Mouse (Mus musculus): ENCODE data around the gene Gmnc. TPM values are rescaled to one million over a fixed set of nuclear protein-coding genes. Genes with fewer than 3 reads are reported as not detected.

The Gmnc gene
- not detected in 2 replicates for polyA plus RNA-seq (2016; fragmentation: Nextera tagmentation; extraction: Ambion mirVana)

GRCm38 (mm10) chr16:26991477-26992300 lies at the start of gene Gmnc:
Gene Gmnc (minus strand): TSS chr16:26991652.
- Histone ChIP-seq H3K4me1 (no peaks in the 10 kb centered on the region), H3K36me3 (no peaks in the 10 kb centered on the region), H3K9me3 (no peaks in the 10 kb centered on the region), H3K27ac (no peak within 1 kb of the TSS), H3K4me3 (no peak within 1 kb of the TSS), H3K27me3 (ENCODE audit: insufficient read depth, poor library complexity, severe bottlenecking) (no peaks in the 10 kb centered on the region)
- 55% methylated on average over 13 of the region's 13 CpGs for WGBS
- no peak for DNase-seq (ENCODE audit: low spot score)

GRCm38 (mm10) chr16:27027281-27027680 lies 35.8 kb upstream of the Gmnc start:
- Histone ChIP-seq H3K4me1 (no peaks in the 10 kb centered on the region), H3K36me3 (no peaks in the 10 kb centered on the region), H3K4me3 (no peak overlapping the region), H3K27ac (no peak overlapping the region), H3K27me3 (ENCODE audit: insufficient read depth, poor library complexity, severe bottlenecking) (no peaks in the 10 kb centered on the region), H3K9me3 (no peaks in the 10 kb centered on the region)
- 92% methylated on average over 2 of the region's 2 CpGs for WGBS
- DNase-seq (ENCODE audit: low spot score) = no peak

DNA sequence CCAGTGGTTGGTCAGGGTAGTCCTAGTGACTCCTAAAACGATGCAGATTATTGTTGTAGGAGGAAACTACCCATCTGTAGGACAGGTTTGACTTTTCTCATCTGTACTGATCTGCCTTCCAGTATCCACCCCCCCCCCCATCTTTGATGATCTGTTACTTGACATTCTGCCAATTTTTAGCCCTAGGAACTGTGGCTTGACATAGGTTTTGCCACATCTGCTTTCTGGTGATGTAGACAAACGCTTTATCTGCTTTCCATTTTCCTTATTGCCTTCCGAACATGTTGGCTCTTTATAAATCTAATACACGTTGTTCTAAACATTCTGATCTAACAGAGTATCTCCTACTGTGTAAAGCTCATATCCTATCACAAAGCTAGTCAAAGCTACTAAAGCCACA lies 34.8 kb upstream of the Gmnc start:
- no peak overlapping the region for H3K27ac ChIP-seq
- H3K4me1 ChIP-seq = no peaks in the 10 kb centered on the region
- no peak for DNase-seq (ENCODE audit: low spot score)
- 81% methylated on average over 4 of the region's 4 CpGs for WGBS
- H3K9me3 ChIP-seq = no peaks in the 10 kb centered on the region
- H3K4me3 ChIP-seq = no peak overlapping the region
- H3K27me3 ChIP-seq (ENCODE audit: insufficient read depth, poor library complexity, severe bottlenecking) = no peaks in the 10 kb centered on the region
- no peaks in the 10 kb centered on the region for H3K36me3 ChIP-seq

GRCm38 (mm10) chr16:27022746-27023145 lies 31.3 kb upstream of the Gmnc start:
- no peak overlapping the region for H3K27ac ChIP-seq
- no peaks in the 10 kb centered on the region for H3K9me3 ChIP-seq
- H3K36me3 ChIP-seq = no peaks in the 10 kb centered on the region
- no peak for DNase-seq (ENCODE audit: low spot score)
- WGBS = 93% methylated on average over 2 of the region's 2 CpGs
- H3K4me3 ChIP-seq = no peak overlapping the region
- H3K27me3 ChIP-seq (ENCODE audit: insufficient read depth, poor library complexity, severe bottlenecking) = no peaks in the 10 kb centered on the region
- H3K4me1 ChIP-seq = no peaks in the 10 kb centered on the region

- H3K27ac ChIP-seq = no peak overlapping the region
- H3K9me3 ChIP-seq = no peaks in the 10 kb centered on the region
- H3K4me1 ChIP-seq = no peaks in the 10 kb centered on the region
- DNase-seq (ENCODE audit: low spot score) = no peak
- no peaks in the 10 kb centered on the region for H3K27me3 ChIP-seq (ENCODE audit: insufficient read depth, poor library complexity, severe bottlenecking)
- 32% methylated on average over 4 of the region's 4 CpGs for WGBS
- H3K4me3 ChIP-seq = no peak overlapping the region
- no peaks in the 10 kb centered on the region for H3K36me3 ChIP-seq
Observed at GRCm38 (mm10) chr16:27017309-27017708, 25.9 kb upstream of the Gmnc start.

DNA sequence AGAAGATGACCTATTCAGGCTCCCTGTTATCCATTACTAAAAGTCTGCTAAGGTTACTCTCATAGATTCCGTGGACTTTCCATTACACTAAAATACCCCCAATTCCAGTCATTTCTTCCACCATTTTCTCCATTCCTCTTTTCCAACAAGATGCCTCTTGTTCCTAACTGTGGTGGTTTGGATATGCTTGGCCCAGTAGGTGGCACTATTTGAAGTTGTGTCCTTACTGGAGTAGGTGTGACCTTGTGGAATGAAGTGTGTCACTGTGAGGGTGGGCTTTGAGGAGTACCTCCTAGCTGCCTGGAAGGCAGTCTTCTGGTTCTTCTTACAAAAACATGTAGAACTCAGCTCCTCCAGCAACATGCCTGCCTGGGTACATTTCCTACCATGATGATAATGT lies 11.3 kb upstream of the Gmnc start:
- H3K4me3 ChIP-seq = no peak overlapping the region
- no peak for DNase-seq (ENCODE audit: low spot score)
- no peaks in the 10 kb centered on the region for H3K4me1 ChIP-seq
- H3K27me3 ChIP-seq (ENCODE audit: insufficient read depth, poor library complexity, severe bottlenecking) = no peaks in the 10 kb centered on the region
- no peak overlapping the region for H3K27ac ChIP-seq
- H3K9me3 ChIP-seq = no peaks in the 10 kb centered on the region
- no peaks in the 10 kb centered on the region for H3K36me3 ChIP-seq
- WGBS = 81% methylated on average over 1 of the region's 1 CpGs

DNA sequence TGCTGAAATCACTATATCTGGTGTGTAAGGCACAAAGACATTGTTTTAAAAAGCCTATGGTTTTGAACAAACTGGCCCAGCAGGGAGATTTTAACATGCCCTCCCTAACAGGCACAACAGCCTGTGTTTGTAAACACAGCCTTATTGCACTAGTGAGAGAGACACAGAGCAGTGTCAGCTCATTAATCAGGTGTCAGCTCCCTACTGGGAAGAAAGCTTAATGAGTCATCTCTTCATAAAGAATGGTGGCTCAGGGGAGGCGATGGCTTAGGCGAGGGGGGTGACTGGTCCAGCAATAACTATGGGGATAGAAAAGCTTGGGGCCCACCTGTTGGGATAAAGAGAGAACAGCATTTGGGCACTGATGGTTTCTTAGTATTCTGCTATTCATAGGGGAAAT lies 8.1 kb upstream of the Gmnc start:
- Histone ChIP-seq H3K36me3 (no peaks in the 10 kb centered on the region), H3K4me3 (no peak overlapping the region), H3K9me3 (no peaks in the 10 kb centered on the region), H3K4me1 (no peaks in the 10 kb centered on the region), H3K27ac (no peak overlapping the region), H3K27me3 (ENCODE audit: insufficient read depth, poor library complexity, severe bottlenecking) (no peaks in the 10 kb centered on the region)
- WGBS = 14% methylated on average over 2 of the region's 2 CpGs
- no peak for DNase-seq (ENCODE audit: low spot score)

DNA sequence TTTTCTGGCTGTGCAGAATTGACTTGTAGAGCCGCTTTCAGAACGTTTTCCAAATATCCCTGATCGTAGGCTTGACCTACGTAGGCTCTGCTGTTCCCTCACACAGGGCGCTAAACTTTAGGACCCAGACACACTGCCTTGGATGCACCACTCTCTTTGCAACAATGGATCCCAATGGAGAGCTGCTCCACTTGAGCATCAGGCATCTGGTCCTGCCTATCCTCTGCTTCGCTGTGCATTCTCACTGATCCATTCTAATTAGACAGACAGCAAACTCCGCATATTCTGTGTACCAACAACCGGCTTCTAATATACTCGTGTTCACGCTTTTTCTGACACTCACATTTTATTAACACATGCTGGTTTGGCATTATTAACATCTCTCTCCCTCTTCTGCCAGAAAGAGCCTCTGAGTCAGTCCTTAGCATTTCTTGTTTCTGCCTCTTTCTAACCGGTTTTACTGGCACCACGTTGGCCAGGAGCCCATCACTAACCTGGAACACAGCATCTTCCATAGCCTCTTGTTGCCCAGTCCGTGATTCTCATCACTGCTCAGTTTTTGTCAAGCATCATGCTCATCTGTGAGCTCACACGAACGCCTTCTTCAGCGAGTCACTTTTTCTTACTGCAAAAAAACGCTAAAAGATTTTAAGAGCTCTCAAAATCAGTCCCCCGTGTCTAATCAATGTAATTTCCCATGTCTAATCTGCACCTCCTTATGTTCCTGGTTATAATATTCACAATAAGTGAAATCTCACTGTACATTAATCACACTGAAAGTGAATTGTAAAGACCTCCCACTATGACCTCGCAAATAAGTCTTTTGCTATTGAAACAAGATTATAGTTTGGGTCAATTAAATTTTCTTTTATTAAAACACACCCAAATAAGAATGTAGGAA lies 1.8 kb downstream of the Gmnc start:
- DNase-seq (ENCODE audit: low spot score) = no peak
- Histone ChIP-seq H3K27ac (no peak overlapping the region), H3K4me3 (no peak overlapping the region), H3K27me3 (ENCODE audit: insufficient read depth, poor library complexity, severe bottlenecking) (no peaks in the 10 kb centered on the region), H3K4me1 (no peaks in the 10 kb centered on the region), H3K36me3 (no peaks in the 10 kb centered on the region), H3K9me3 (no peaks in the 10 kb centered on the region)
- WGBS = 79% methylated on average over 19 of the region's 19 CpGs

DNA sequence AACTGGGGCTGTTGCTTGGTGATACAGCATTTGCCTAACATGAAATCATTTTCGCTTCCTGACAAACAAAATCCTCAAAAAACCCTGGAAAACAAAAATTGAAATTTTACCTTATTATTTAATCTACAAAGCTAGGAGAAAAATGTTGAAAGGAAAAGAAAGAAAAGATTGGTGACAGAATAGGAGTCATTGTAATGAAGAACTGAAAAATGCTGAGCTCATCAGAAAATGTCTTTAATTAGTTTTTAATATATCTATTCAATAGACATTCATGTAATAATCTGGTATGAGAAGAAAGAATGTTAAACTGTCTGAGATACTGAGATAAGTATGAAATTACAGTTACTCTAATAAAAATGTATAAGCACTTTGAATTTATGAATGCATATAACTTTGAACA lies 3.3 kb downstream of the Gmnc start:
- WGBS = 80% methylated on average over 1 of the region's 1 CpGs
- no peaks in the 10 kb centered on the region for H3K4me1 ChIP-seq
- H3K27me3 ChIP-seq (ENCODE audit: insufficient read depth, poor library complexity, severe bottlenecking) = no peaks in the 10 kb centered on the region
- H3K27ac ChIP-seq = no peak overlapping the region
- no peak overlapping the region for H3K4me3 ChIP-seq
- H3K36me3 ChIP-seq = no peaks in the 10 kb centered on the region
- no peak for DNase-seq (ENCODE audit: low spot score)
- no peaks in the 10 kb centered on the region for H3K9me3 ChIP-seq

DNA sequence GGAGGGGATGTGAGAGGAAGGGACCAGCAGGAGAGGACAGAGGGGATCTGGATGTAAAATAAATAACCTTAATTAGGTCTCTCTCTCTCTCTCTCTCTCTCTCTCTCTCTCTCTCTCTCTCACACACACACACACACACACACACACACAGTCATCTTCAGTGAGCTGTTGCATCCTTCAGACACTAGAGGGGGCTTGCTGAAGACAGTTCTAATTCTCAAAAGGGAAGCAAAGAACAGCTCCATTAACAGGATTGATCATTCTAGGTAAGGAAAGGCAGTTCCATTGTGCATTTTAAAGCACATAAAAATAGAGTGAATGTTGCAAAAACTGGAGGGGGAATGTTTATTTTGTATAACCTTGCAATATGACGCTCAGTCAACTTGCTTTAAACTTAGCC lies 5.7 kb downstream of the Gmnc start:
- 78% methylated on average over 1 of the region's 1 CpGs for WGBS
- Histone ChIP-seq H3K4me1 (no peaks in the 10 kb centered on the region), H3K9me3 (no peaks in the 10 kb centered on the region), H3K27ac (no peak overlapping the region), H3K36me3 (no peaks in the 10 kb centered on the region), H3K4me3 (no peak overlapping the region), H3K27me3 (ENCODE audit: insufficient read depth, poor library complexity, severe bottlenecking) (no peaks in the 10 kb centered on the region)
- DNase-seq (ENCODE audit: low spot score) = no peak

- Histone ChIP-seq H3K36me3 (no peaks in the 10 kb centered on the region), H3K27me3 (ENCODE audit: insufficient read depth, poor library complexity, severe bottlenecking) (no peaks in the 10 kb centered on the region), H3K27ac (no peak overlapping the region), H3K4me3 (no peak overlapping the region), H3K9me3 (no peaks in the 10 kb centered on the region), H3K4me1 (no peaks in the 10 kb centered on the region)
- WGBS = 35% methylated on average over 3 of the region's 3 CpGs
- DNase-seq (ENCODE audit: low spot score) = no peak
Observed at GRCm38 (mm10) chr16:26982112-26982511, 9.3 kb downstream of the Gmnc start.

- H3K9me3 ChIP-seq = no peaks in the 10 kb centered on the region
- peaks cover 19% of the 10 kb centered on the region; the same call in 1 of the 2 replicates for H3K27me3 ChIP-seq (ENCODE audit: insufficient read depth, poor library complexity, severe bottlenecking)
- no peaks in the 10 kb centered on the region for H3K36me3 ChIP-seq
- 3% methylated on average over 28 of the region's 28 CpGs for WGBS
- no peak for DNase-seq (ENCODE audit: low spot score)
- no peak overlapping the region for H3K27ac ChIP-seq
- H3K4me3 ChIP-seq = peak overlapping the region; percentile 54
- H3K4me1 ChIP-seq = 0 out of 2 replicates have a peak, but pooled peaks cover 5% of the 10 kb centered on the region
Observed at GRCm38 (mm10) chr16:26967967-26968366, 23.5 kb downstream of the Gmnc start.

DNA sequence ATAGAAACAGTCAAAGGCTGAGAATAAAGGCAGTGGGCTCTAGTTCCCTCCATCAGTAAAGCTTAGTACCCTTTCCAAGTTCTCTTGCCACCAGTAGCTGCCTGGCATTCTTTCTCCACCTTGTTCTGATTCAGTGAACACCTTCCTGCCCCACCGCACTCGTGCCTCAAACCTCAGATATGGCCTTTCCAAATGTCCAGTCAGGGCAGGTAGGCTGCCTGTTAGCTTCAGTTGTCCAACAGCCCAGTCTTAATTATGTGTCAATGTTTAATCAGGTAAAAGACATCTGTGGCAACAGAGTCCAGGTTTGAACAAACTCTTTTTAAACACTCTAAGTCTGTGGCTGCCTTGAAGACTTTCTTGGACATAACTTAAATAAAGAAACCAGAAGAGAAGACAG lies 24.6 kb downstream of the Gmnc start:
- Histone ChIP-seq H3K4me3 (no peak overlapping the region), H3K4me1 (0 out of 2 replicates have a peak, but pooled peaks cover 5% of the 10 kb centered on the region), H3K27me3 (ENCODE audit: insufficient read depth, poor library complexity, severe bottlenecking) (peaks cover 19% of the 10 kb centered on the region; the same call in 1 of the 2 replicates), H3K9me3 (no peaks in the 10 kb centered on the region), H3K27ac (no peak overlapping the region), H3K36me3 (no peaks in the 10 kb centered on the region)
- WGBS = 91% methylated on average over 2 of the region's 2 CpGs
- no peak for DNase-seq (ENCODE audit: low spot score)
